Mouse (Mus musculus): ENCODE results near the gene Mrpl37. TPM values are rescaled to one million over a fixed set of nuclear protein-coding genes. Genes with fewer than 3 reads are reported as not detected.
A peak's percentile ranks its signal among the peaks of the same experiment; 100 is the strongest.

The Mrpl37 gene
- polyA plus RNA-seq, 1 experiment: 41.4 TPM

- Histone ChIP-seq H3K4me1 (ENCODE audit: control insufficient read depth, insufficient read depth, low read length) (peaks cover 6% of the 10 kb centered on the region; the same call in 1 of the 2 replicates), H3K4me3 (ENCODE audit: insufficient read depth, low read length) (no peak within 1 kb of the TSS), H3K27ac (ENCODE audit: insufficient read depth, low read depth, low read length) (no peak within 1 kb of the TSS)
- no peak for TF ChIP-seq POLR2A (IDR thresholded peaks at IDR 0.05; ENCODE audit: borderline replicate concordance, low read depth, low read length)
- TF ChIP-seq CTCF (IDR thresholded peaks at IDR 0.05; ENCODE audit: low read depth, low read length): no peak
Measured at GRCm38 (mm10) chr4:107096841-107097373, 30.2 kb upstream of the Mrpl37 start, which contains the start of gene Cdcp2. Gene Cdcp2 (plus strand): TSS chr4:107096891.

DNA sequence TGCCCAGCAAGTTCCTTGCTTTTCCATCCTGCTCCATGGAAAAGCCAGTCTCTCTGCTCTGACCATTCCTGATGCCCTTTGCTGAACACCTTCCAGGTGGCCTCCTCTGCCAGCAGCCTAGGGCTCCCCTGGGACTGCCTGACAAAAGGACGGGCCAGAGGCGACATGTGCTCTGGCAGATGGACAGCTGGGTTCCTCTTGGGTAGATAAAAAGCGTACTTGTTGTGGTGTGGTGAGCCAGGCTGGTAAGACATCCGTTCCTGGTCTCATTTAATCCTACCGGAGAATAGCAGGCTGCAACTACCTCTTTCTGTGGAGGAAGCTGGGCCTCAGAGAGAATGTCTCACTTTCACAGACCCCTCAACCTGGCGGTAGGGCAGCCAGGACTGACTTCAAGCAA lies 29.4 kb upstream of the Mrpl37 start:
- no peak overlapping the region for H3K27ac ChIP-seq (ENCODE audit: insufficient read depth, low read depth, low read length)
- TF ChIP-seq POLR2A (IDR thresholded peaks at IDR 0.05; ENCODE audit: borderline replicate concordance, low read depth, low read length) (no peak), CTCF (IDR thresholded peaks at IDR 0.05; ENCODE audit: low read depth, low read length) (no peak)
- no peak overlapping the region for H3K4me3 ChIP-seq (ENCODE audit: insufficient read depth, low read length)
- H3K4me1 ChIP-seq (ENCODE audit: control insufficient read depth, insufficient read depth, low read length): peaks cover 6% of the 10 kb centered on the region; the same call in 1 of the 2 replicates

DNA sequence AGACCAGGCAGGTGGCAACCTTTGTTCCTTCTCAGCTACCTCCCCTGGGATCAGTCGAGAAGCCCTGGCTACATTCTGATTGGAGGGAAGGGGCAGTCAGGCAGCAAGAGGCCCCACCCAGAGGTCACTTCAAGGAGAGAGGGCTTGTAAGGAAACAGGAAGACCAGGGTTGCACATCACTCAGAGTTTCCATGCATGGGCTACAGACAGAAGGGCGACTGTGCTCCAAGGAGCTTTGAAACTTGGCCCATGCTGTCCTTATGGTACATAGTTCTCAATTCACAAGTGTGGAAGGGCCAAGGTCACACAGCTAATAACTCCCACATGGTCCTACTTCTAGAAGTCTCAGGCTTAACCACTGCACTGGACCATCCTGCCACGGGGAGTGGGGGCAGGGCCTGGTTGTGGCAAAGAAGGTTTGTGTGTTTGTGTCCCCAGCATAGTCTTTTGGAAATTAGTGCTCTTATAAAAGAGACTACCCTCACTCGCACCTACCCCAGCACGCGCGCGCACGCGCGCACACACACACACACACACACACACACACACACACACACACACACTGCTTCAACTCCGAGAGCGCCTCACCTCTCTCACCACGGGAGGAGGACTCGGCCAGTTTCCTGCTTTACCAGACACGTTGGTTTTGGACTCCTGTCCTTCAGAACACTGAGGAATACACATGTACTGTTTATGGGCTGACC lies 28.0 kb upstream of the Mrpl37 start:
- no peak overlapping the region for H3K27ac ChIP-seq (ENCODE audit: insufficient read depth, low read depth, low read length)
- no peak overlapping the region for H3K4me3 ChIP-seq (ENCODE audit: insufficient read depth, low read length)
- no peak for TF ChIP-seq POLR2A (IDR thresholded peaks at IDR 0.05; ENCODE audit: borderline replicate concordance, low read depth, low read length)
- no peak for TF ChIP-seq CTCF (IDR thresholded peaks at IDR 0.05; ENCODE audit: low read depth, low read length)
- peaks cover 6% of the 10 kb centered on the region; the same call in 1 of the 2 replicates for H3K4me1 ChIP-seq (ENCODE audit: control insufficient read depth, insufficient read depth, low read length)

GRCm38 (mm10) chr4:107091696-107092095 lies 25.0 kb upstream of the Mrpl37 start:
- Histone ChIP-seq H3K4me1 (ENCODE audit: control insufficient read depth, insufficient read depth, low read length) (peaks cover 6% of the 10 kb centered on the region; the same call in 1 of the 2 replicates), H3K4me3 (ENCODE audit: insufficient read depth, low read length) (no peak overlapping the region), H3K27ac (ENCODE audit: insufficient read depth, low read depth, low read length) (no peak overlapping the region)
- no peak for TF ChIP-seq POLR2A (IDR thresholded peaks at IDR 0.05; ENCODE audit: borderline replicate concordance, low read depth, low read length)
- no peak for TF ChIP-seq CTCF (IDR thresholded peaks at IDR 0.05; ENCODE audit: low read depth, low read length)

DNA sequence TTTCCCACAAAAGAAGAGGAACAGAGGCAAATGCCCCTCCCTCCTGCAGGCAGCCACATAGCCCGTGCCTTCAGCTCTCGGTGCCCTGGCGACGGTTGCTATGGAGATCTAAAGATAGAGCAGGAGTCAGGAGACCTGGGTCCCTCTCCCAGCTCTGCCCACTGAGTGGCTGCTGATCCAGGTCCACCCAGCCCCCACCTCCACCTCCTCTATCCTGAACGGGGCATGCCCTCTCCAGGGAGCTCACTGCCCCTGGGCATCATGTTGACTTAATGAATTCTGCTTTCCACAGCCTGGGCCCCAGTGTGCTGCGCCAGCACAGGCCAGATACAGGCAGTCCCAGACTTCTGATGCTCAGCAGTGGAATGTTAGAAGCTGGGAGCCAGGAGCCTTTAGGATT lies 18.2 kb upstream of the Mrpl37 start:
- H3K27ac ChIP-seq (ENCODE audit: insufficient read depth, low read depth, low read length): peak overlapping the region; percentile 56; the same call in 1 of the 2 replicates
- TF ChIP-seq POLR2A (IDR thresholded peaks at IDR 0.05; ENCODE audit: borderline replicate concordance, low read depth, low read length) (no peak), CTCF (IDR thresholded peaks at IDR 0.05; ENCODE audit: low read depth, low read length) (no peak)
- H3K4me3 ChIP-seq (ENCODE audit: insufficient read depth, low read length): no peak overlapping the region
- H3K4me1 ChIP-seq (ENCODE audit: control insufficient read depth, insufficient read depth, low read length): peaks cover 50% of the 10 kb centered on the region

GRCm38 (mm10) chr4:107084343-107084742 lies 17.7 kb upstream of the Mrpl37 start:
- TF ChIP-seq CTCF (IDR thresholded peaks at IDR 0.05; ENCODE audit: low read depth, low read length) (no peak), POLR2A (IDR thresholded peaks at IDR 0.05; ENCODE audit: borderline replicate concordance, low read depth, low read length) (no peak)
- Histone ChIP-seq H3K4me1 (ENCODE audit: control insufficient read depth, insufficient read depth, low read length) (peaks cover 55% of the 10 kb centered on the region), H3K4me3 (ENCODE audit: insufficient read depth, low read length) (no peak overlapping the region), H3K27ac (ENCODE audit: insufficient read depth, low read depth, low read length) (peak overlapping the region; percentile 56)

- Histone ChIP-seq H3K27ac (ENCODE audit: insufficient read depth, low read depth, low read length) (no peak overlapping the region), H3K4me3 (ENCODE audit: insufficient read depth, low read length) (no peak overlapping the region), H3K4me1 (ENCODE audit: control insufficient read depth, insufficient read depth, low read length) (peaks cover 63% of the 10 kb centered on the region)
- TF ChIP-seq POLR2A (IDR thresholded peaks at IDR 0.05; ENCODE audit: borderline replicate concordance, low read depth, low read length) (no peak), CTCF (IDR thresholded peaks at IDR 0.05; ENCODE audit: low read depth, low read length) (no peak)
Measured at GRCm38 (mm10) chr4:107083126-107083525, 16.5 kb upstream of the Mrpl37 start.

GRCm38 (mm10) chr4:107082185-107082584 lies 15.5 kb upstream of the Mrpl37 start:
- peaks cover 63% of the 10 kb centered on the region for H3K4me1 ChIP-seq (ENCODE audit: control insufficient read depth, insufficient read depth, low read length)
- peak overlapping the region; percentile 75 for H3K27ac ChIP-seq (ENCODE audit: insufficient read depth, low read depth, low read length)
- no peak overlapping the region for H3K4me3 ChIP-seq (ENCODE audit: insufficient read depth, low read length)
- TF ChIP-seq POLR2A (IDR thresholded peaks at IDR 0.05; ENCODE audit: borderline replicate concordance, low read depth, low read length): no peak
- TF ChIP-seq CTCF (IDR thresholded peaks at IDR 0.05; ENCODE audit: low read depth, low read length): no peak

- peaks cover 59% of the 10 kb centered on the region for H3K4me1 ChIP-seq (ENCODE audit: control insufficient read depth, insufficient read depth, low read length)
- peak overlapping the region; percentile 85 for H3K27ac ChIP-seq (ENCODE audit: insufficient read depth, low read depth, low read length)
- H3K4me3 ChIP-seq (ENCODE audit: insufficient read depth, low read length): peak overlapping the region; percentile 15; the same call in 1 of the 2 replicates
- TF ChIP-seq POLR2A (IDR thresholded peaks at IDR 0.05; ENCODE audit: borderline replicate concordance, low read depth, low read length) (no peak), CTCF (IDR thresholded peaks at IDR 0.05; ENCODE audit: low read depth, low read length) (no peak)
Measured at GRCm38 (mm10) chr4:107079716-107080115, 13.0 kb upstream of the Mrpl37 start.

- Histone ChIP-seq H3K4me1 (ENCODE audit: control insufficient read depth, insufficient read depth, low read length) (peaks cover 51% of the 10 kb centered on the region), H3K27ac (ENCODE audit: insufficient read depth, low read depth, low read length) (no peak overlapping the region), H3K4me3 (ENCODE audit: insufficient read depth, low read length) (no peak overlapping the region)
- TF ChIP-seq CTCF (IDR thresholded peaks at IDR 0.05; ENCODE audit: low read depth, low read length): no peak
- TF ChIP-seq POLR2A (IDR thresholded peaks at IDR 0.05; ENCODE audit: borderline replicate concordance, low read depth, low read length): no peak
Measured at GRCm38 (mm10) chr4:107078894-107079293, 12.2 kb upstream of the Mrpl37 start.
